Mouse (Mus musculus): ENCODE results near the gene Atp13a2.

Atp13a2 gene

DNA sequence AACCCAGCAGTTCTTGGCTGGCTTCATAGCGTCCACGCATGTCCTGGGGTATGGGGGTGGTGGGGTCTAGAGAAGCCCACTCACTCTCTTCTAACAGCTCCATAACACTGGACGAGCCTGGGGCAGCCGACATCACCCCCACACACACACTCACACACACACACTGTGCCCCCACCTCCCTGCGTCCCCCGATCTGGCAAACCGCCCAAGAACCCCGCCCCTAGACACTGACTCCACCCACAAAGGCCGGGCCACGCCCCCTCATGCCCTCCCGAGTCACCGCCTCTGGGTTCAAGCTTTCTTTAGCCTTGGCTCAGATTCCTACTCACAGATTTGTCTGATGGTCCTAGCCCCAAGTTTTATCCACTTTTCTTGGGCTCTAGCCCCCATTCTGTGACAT lies 54.4 kb downstream of the Atp13a2 start:
- DNase-seq (ENCODE audit: low read depth): no peak

DNA sequence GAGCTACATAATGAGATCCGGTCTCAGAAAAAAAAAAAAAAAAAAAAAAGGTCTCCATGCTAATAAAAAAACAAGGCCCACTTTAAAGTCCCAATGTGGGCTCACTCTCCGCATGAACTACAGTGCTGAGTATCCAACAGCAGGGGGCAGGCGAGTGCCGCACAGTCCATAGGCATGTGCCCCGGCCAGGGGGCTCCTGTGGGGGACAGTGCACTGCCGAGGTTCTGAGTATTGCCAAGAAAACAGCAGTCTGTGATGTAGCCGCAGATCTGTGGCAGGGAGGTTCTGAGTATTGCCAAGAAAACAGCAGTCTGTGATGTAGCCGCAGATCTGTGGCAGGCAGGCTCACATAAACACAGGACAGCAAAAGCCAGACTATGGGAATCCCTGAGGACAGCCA lies 58.1 kb downstream of the Atp13a2 start:
- peak; percentile 70 for DNase-seq (ENCODE audit: low read depth)

DNA sequence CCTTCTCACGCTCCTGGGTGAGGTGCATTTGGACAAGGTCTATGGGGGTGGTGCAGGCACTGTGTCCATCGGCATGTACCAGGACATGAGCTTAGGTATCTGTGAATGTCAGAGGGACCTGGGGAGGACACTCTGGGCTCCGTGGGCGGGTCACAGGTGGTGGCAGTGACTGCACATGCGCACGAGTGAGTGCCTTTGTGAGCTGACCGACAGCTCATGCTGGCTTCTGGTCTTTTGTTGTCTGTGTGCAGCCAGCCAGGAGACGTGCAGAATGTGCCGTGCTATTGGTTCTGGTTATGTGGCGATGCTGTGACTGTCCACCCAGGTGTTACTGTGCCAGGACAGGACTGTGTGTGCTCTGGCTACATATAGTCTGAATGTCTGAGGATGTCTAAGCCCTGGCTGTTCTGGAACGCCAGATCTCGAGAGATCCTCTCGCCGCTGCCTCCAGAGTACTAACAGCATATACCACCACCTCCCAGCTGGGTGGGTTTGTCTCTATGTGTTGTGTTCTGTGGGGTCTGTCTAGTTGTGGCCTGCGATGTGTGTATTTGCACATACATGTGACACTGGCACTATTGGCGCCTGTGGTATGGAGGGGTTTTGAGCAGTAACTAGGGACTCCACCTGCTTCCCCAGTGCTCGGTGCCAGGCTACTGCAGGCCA lies 62.3 kb downstream of the Atp13a2 start:
- no peak for DNase-seq (ENCODE audit: low read depth)

DNA sequence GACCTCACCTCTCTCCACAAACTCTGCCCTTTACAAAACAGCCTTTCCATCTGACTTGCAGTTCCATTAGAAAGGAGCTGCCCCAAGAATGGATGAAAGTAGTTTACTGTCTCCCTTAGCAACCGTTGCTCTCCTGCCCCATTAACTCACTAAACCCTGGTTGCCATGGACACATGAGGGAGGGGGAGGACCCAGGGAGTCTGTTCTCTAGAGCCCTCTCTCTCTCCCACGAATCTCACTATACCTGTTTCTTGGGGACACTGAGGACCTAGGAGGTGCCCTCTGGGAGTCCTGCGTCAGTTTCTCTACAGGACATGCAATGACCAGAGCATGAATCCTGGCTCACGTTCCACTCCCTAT lies 62.8 kb downstream of the Atp13a2 start:
- DNase-seq (ENCODE audit: low read depth): no peak

DNA sequence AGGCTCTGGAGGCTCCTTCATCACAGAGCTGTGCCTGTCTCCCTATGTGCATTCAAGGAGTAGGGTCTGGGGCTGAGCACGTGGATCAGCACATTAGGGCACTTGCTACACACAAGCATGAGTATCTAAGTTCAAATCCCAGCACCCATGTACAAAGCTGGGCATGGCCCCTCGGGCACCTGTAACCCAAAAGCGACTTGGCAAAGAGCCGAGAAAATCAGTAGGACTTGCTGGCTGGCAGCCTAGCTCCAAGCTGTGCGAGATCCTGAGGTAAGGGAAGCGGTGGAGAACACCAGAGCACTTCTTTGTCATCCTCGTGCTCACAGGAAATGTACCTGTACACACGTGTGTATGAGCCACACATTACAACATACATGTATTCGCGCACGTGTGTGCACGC lies 65.8 kb downstream of the Atp13a2 start:
- DNase-seq (ENCODE audit: low read depth): no peak

DNA sequence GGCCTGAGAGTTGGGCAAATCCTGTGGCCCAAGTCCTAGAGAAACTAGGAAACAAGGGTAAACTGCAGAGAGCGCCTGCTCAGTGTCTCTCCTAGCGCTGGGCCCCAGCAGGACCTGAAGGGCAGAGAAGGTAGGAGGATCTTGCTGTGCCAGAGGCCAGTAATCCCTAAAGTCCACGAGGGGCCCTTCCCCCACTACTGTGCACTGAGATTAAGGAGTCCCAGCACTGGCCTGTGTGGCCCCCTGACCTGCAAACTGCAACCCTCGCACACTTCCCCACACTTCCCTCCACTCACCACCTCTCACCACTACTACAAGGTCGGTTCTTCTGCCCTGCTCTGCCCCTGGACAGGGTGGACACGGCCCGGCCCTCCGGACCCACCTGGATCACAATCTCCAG lies 66.5 kb downstream of the Atp13a2 start:
- DNase-seq (ENCODE audit: low read depth): no peak

DNA sequence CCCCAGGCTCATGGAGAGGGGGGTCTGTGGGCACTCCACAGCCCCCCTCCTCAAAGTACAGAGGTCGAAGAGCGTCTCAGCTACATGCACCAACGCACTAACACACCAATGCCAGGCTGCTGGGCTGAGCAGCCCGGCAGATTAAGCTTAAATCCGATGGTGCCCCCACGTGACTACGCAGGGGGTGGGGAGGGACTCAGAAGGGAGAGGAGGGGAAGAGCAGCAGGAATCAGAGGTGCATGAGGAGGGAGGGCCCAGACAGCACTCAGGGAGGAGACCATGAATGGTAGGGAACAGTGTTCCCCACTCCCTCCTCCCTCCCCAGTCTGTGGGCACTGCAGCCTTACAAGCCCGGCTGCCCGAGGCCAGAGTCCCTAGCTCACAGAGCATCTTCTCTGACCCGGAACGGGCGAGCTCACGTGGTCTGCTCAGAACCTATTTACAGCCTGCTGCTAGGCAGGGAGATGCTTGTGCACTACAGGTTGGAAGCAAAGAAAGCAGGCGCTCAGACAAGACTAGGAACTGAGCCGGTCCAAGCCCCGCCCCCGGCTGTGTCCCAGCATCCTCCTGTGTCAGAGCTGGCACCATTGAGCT lies 67.0 kb downstream of the Atp13a2 start:
- DNase-seq (ENCODE audit: low read depth): no peak

Data from NIH3T3 (cell line).